Mouse (Mus musculus): ENCODE measurements at regions not wholly inside any gene's neighbourhood (a gene's known extent, or its start where the extent isn't known, plus 50 kb on each side); places are given as distances from the start of the nearest gene placed in this dataset.
A peak's percentile ranks its signal among the peaks of the same experiment; 100 is the strongest.

DNA sequence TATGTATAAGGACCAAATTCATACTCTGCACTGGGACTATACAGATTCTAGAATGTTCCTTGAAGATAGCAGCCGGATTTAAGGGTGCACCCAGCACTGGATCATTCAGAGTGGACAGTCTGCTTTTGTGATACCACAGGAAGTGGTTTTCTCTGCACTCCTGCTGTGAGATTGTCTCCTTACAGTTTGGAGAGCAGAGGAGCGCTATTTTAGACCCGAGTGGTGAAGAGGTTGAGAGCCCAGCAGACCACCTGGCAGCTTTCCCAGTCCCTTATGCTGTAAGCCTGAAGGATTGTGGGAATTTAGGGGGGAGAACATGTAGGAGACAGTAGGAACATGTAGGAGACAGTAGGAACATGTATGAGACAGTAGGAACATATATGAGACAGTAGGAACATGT, 147.5 kb upstream of the Zmiz1 start:
- no peak overlapping the region for H3K4me3 ChIP-seq (ENCODE audit: low read length)
- 56% methylated on average over 3 of the region's 3 CpGs for WGBS
- H3K36me3 ChIP-seq (ENCODE audit: insufficient read depth, low read length), result no peaks in the 10 kb centered on the region
- H3K4me1 ChIP-seq (ENCODE audit: insufficient read depth, low read length), result peaks cover 25% of the 10 kb centered on the region
- no peak overlapping the region for H3K9ac ChIP-seq (replicated peaks; ENCODE audit: low read length)
- no peak for ATAC-seq (ENCODE audit: low FRiP score, low TSS enrichment)
- no peaks in the 10 kb centered on the region for H3K27me3 ChIP-seq (ENCODE audit: insufficient read depth, low read length)
- H3K27ac ChIP-seq (ENCODE audit: low read length), result no peak overlapping the region
- no peaks in the 10 kb centered on the region for H3K9me3 ChIP-seq (ENCODE audit: low read length)
- no peak overlapping the region for H3K4me2 ChIP-seq (replicated peaks; ENCODE audit: low read depth, low read length)

DNA sequence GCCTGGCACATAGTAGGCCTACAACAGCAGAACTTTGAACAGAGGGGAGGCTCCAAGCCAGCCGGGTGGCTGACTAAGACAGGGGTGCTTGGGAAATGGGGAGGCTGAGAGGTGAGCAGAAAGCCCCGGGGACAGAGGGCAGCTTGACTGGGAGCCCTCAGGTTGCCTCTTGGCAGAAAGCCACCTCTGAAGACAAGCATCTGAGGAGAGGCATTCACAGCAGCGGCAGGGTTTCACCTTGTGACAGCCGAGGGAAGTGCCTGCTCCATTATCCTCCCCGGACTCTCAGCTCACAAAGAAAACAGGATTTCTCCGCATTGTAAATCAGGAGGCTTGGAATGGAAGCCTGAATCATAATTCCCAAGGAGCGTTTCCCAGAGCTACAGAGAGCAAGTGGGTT, 146.8 kb upstream of the Zmiz1 start:
- H3K4me1 ChIP-seq (ENCODE audit: insufficient read depth, low read length), result peaks cover 25% of the 10 kb centered on the region
- H3K36me3 ChIP-seq (ENCODE audit: insufficient read depth, low read length), result no peaks in the 10 kb centered on the region
- H3K27me3 ChIP-seq (ENCODE audit: insufficient read depth, low read length), result no peaks in the 10 kb centered on the region
- no peaks in the 10 kb centered on the region for H3K9me3 ChIP-seq (ENCODE audit: low read length)
- H3K9ac ChIP-seq (replicated peaks; ENCODE audit: low read length), result no peak overlapping the region
- no peak overlapping the region for H3K27ac ChIP-seq (ENCODE audit: low read length)
- H3K4me2 ChIP-seq (replicated peaks; ENCODE audit: low read depth, low read length), result no peak overlapping the region
- 4% methylated on average over 7 of the region's 7 CpGs for WGBS
- peak; percentile 52; the same call in 1 of the 2 replicates for ATAC-seq (ENCODE audit: low FRiP score, low TSS enrichment)
- no peak overlapping the region for H3K4me3 ChIP-seq (ENCODE audit: low read length)

DNA sequence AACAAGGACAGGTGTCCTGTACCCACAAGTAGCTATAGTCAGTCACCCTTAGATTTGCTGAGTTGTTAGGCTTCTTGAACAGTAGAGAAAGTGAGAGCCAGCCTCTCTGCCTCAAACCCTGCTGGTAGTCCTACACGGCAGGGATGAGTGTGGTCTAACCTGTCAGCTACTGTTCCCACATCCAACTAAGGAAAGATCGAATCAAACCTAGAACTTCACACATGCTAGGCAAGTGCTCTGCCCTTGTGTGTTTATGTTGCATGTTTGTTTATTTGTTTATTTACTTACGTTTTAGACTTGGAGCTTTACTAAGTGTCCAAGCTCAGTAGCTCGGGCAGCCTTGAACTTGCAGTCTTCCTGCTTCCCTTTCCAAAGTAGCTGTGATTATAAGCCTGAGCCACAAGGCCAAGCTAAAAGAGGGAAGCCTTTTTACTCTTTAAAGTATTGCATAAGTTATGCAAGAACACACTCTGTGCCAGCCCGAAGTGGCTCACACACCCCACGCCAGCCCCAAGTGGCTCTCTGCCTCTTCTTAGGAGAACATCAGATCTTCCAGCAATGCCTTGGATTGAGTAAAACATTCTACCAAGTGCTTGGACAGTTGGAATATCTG, 146.1 kb upstream of the Zmiz1 start:
- Histone ChIP-seq H3K27me3 (ENCODE audit: insufficient read depth, low read length) (no peaks in the 10 kb centered on the region), H3K36me3 (ENCODE audit: insufficient read depth, low read length) (no peaks in the 10 kb centered on the region), H3K4me3 (ENCODE audit: low read length) (no peak overlapping the region), H3K9ac (replicated peaks; ENCODE audit: low read length) (no peak overlapping the region), H3K4me2 (replicated peaks; ENCODE audit: low read depth, low read length) (no peak overlapping the region), H3K4me1 (ENCODE audit: insufficient read depth, low read length) (peaks cover 33% of the 10 kb centered on the region), H3K9me3 (ENCODE audit: low read length) (no peaks in the 10 kb centered on the region), H3K27ac (ENCODE audit: low read length) (no peak overlapping the region)
- 80% methylated on average over 6 of the region's 6 CpGs for WGBS
- ATAC-seq (ENCODE audit: low FRiP score, low TSS enrichment), result no peak

DNA sequence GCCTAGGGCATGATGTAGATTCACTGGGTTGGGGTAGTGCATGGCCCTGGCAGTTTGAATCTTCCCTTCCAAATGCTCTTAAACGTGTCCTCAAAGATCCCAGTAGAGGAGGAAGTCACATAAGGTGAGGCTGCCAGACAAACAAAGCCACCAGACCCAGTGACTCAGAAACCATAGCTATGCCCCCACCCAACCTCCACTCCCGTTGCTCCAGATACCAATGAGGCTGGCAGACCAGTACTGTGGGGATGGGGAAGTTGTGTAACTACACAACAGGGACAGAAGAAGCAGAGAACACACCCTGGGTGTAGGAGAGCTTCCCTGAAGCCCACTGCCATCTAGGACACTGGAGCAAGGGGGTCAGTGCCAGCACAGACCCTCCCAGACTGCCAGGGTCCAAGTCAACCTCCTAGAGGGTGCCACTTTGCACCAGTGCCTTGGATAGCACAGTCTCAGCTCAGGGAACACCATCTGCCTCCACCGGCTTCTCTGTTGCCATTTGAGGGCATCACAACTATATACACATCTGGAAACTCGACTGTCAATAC, 145.2 kb upstream of the Zmiz1 start:
- no peak overlapping the region for H3K4me3 ChIP-seq (ENCODE audit: low read length)
- H3K4me1 ChIP-seq (ENCODE audit: insufficient read depth, low read length), result peaks cover 40% of the 10 kb centered on the region
- no peaks in the 10 kb centered on the region for H3K27me3 ChIP-seq (ENCODE audit: insufficient read depth, low read length)
- no peak overlapping the region for H3K9ac ChIP-seq (replicated peaks; ENCODE audit: low read length)
- no peaks in the 10 kb centered on the region for H3K36me3 ChIP-seq (ENCODE audit: insufficient read depth, low read length)
- H3K9me3 ChIP-seq (ENCODE audit: low read length), result no peaks in the 10 kb centered on the region
- no peak overlapping the region for H3K4me2 ChIP-seq (replicated peaks; ENCODE audit: low read depth, low read length)
- H3K27ac ChIP-seq (ENCODE audit: low read length), result no peak overlapping the region
- 74% methylated on average over 4 of the region's 4 CpGs for WGBS
- ATAC-seq (ENCODE audit: low FRiP score, low TSS enrichment), result no peak

DNA sequence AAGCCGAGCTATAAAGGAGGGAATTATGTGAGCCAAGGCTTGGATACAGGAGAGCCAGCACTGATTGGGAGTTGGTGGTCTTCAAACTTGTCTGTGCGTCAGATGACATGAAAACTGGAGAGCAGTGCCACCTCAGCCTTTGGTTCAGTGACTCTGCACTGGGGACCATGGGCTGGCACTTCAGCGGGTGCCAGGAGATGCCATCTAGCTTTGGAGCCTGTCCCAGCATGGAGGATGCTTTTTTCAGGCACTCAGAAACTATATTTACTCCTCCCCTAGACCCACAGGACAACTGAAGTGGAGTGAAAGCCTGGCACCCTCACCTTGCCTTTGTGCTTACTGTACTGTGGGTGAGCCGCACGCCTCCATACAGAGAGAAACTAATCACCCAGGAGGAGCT, 142.5 kb upstream of the Zmiz1 start:
- H3K36me3 ChIP-seq (ENCODE audit: insufficient read depth, low read length), result no peaks in the 10 kb centered on the region
- WGBS, result 97% methylated on average over 5 of the region's 5 CpGs
- no peak overlapping the region for H3K4me2 ChIP-seq (replicated peaks; ENCODE audit: low read depth, low read length)
- ATAC-seq (ENCODE audit: low FRiP score, low TSS enrichment), result no peak
- peaks cover 29% of the 10 kb centered on the region for H3K4me1 ChIP-seq (ENCODE audit: insufficient read depth, low read length)
- H3K4me3 ChIP-seq (ENCODE audit: low read length), result no peak overlapping the region
- H3K9ac ChIP-seq (replicated peaks; ENCODE audit: low read length), result no peak overlapping the region
- H3K27ac ChIP-seq (ENCODE audit: low read length), result no peak overlapping the region
- no peaks in the 10 kb centered on the region for H3K27me3 ChIP-seq (ENCODE audit: insufficient read depth, low read length)
- H3K9me3 ChIP-seq (ENCODE audit: low read length), result no peaks in the 10 kb centered on the region

DNA sequence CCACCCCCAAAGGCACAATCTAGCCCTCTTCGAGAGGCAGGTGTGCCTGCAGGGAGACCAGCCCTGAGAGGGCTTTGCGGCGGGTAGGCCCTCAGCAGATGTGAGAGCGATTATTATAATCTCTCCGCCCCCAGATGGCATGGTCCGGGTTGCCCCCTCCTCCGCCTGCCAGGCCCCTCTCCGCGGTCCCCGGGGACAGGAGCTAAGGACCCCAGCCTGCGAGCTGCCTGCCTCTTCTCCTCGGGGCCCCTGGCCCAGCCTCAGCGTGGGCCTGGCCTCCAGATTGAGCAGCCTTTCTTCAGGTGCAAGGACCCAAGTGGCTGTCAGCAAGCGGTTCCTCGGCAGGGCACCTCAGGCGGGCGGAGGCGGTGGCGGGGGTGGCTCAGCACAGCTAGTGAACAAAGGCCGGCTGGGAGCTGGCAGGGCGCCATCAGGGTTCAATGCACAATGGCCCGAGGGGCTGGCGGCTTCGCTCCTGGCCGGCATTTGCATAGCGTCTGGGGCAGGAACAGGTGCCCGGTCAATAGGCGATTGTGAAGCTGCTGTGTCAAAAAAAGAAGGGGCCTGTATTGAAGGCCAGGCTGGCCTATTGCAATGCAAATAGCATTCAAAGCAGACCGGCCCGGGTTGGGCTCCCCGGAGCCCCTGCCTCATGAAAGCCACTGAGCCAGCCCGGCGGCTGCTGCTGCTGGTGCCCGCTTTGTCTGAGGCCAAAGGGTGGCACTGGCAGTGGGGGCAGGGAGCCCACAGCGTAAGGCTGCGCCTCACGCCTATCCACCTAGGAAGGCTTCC, 141.1 kb upstream of the Zmiz1 start:
- H3K4me3 ChIP-seq (ENCODE audit: low read length), result peak overlapping the region; percentile 10; the same call in 1 of the 2 replicates
- H3K27me3 ChIP-seq (ENCODE audit: insufficient read depth, low read length), result no peaks in the 10 kb centered on the region
- H3K9me3 ChIP-seq (ENCODE audit: low read length), result no peaks in the 10 kb centered on the region
- H3K4me2 ChIP-seq (replicated peaks; ENCODE audit: low read depth, low read length), result peak overlapping the region; percentile 47
- peak; percentile 92 for ATAC-seq (ENCODE audit: low FRiP score, low TSS enrichment)
- H3K4me1 ChIP-seq (ENCODE audit: insufficient read depth, low read length), result peaks cover 20% of the 10 kb centered on the region
- H3K36me3 ChIP-seq (ENCODE audit: insufficient read depth, low read length), result no peaks in the 10 kb centered on the region
- 6% methylated on average over 37 of the region's 37 CpGs for WGBS
- peak overlapping the region; percentile 63 for H3K9ac ChIP-seq (replicated peaks; ENCODE audit: low read length)
- H3K27ac ChIP-seq (ENCODE audit: low read length), result peak overlapping the region; percentile 85

- Histone ChIP-seq H3K4me3 (ENCODE audit: low read length) (no peak overlapping the region), H3K9ac (replicated peaks; ENCODE audit: low read length) (no peak overlapping the region), H3K27ac (ENCODE audit: low read length) (peak overlapping the region; percentile 85; the same call in 1 of the 2 replicates), H3K36me3 (ENCODE audit: insufficient read depth, low read length) (no peaks in the 10 kb centered on the region), H3K4me1 (ENCODE audit: insufficient read depth, low read length) (peaks cover 28% of the 10 kb centered on the region), H3K4me2 (replicated peaks; ENCODE audit: low read depth, low read length) (no peak overlapping the region), H3K27me3 (ENCODE audit: insufficient read depth, low read length) (no peaks in the 10 kb centered on the region), H3K9me3 (ENCODE audit: low read length) (no peaks in the 10 kb centered on the region)
- 75% methylated on average over 12 of the region's 12 CpGs for whole genome bisulfite sequencing
- no peak for ATAC-seq (ENCODE audit: low FRiP score, low TSS enrichment)
These were observed 140.1 kb upstream of the Zmiz1 start for GRCm38 (mm10) chr14:25318909-25319308.

- Histone ChIP-seq H3K27me3 (ENCODE audit: insufficient read depth, low read length) (no peaks in the 10 kb centered on the region), H3K9me3 (ENCODE audit: low read length) (no peaks in the 10 kb centered on the region), H3K4me1 (ENCODE audit: insufficient read depth, low read length) (peaks cover 28% of the 10 kb centered on the region), H3K9ac (replicated peaks; ENCODE audit: low read length) (no peak overlapping the region), H3K4me2 (replicated peaks; ENCODE audit: low read depth, low read length) (no peak overlapping the region), H3K4me3 (ENCODE audit: low read length) (no peak overlapping the region), H3K36me3 (ENCODE audit: insufficient read depth, low read length) (no peaks in the 10 kb centered on the region), H3K27ac (ENCODE audit: low read length) (no peak overlapping the region)
- 72% methylated on average over 4 of the region's 4 CpGs for WGBS
- no peak for ATAC-seq (ENCODE audit: low FRiP score, low TSS enrichment)
These were observed 138.8 kb upstream of the Zmiz1 start for GRCm38 (mm10) chr14:25320141-25320540.

GRCm38 (mm10) chr14:25323542-25324484, 135.2 kb upstream of the Zmiz1 start:
- no peaks in the 10 kb centered on the region for H3K27me3 ChIP-seq (ENCODE audit: insufficient read depth, low read length)
- no peaks in the 10 kb centered on the region for H3K36me3 ChIP-seq (ENCODE audit: insufficient read depth, low read length)
- peak; percentile 35; the same call in 1 of the 2 replicates for ATAC-seq (ENCODE audit: low FRiP score, low TSS enrichment)
- H3K9ac ChIP-seq (replicated peaks; ENCODE audit: low read length), result no peak overlapping the region
- H3K27ac ChIP-seq (ENCODE audit: low read length), result no peak overlapping the region
- H3K4me3 ChIP-seq (ENCODE audit: low read length), result no peak overlapping the region
- H3K4me2 ChIP-seq (replicated peaks; ENCODE audit: low read depth, low read length), result no peak overlapping the region
- no peaks in the 10 kb centered on the region for H3K9me3 ChIP-seq (ENCODE audit: low read length)
- peaks cover 18% of the 10 kb centered on the region for H3K4me1 ChIP-seq (ENCODE audit: insufficient read depth, low read length)
- WGBS, result 84% methylated on average over 6 of the region's 6 CpGs

All from kidney, embryonic 16.5 days (tissue).